Mouse (Mus musculus): ENCODE measurements at regions not wholly inside any gene's neighbourhood (a gene's known extent, or its start where the extent isn't known, plus 50 kb on each side); places are given as distances from the start of the nearest gene placed in this dataset.

DNA sequence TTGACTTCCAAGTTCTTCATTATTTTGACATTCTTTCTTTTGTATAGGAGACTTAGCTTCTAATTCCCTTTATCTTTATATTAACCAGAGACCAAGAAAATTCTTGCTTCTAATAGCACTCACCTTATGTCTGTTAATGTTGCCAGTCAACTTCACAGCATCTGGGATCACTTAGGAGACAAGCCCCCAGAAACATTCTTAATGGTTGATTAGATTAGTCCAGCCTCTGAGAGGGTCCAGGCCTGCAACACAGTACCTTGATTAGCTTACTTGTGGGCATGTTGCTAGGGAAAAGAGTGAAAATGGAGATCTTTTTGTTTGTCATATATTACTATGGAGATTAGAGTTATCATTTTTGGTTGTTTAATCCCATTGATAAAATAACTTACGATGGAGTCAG, 778.8 kb downstream of the Brinp3 start:
- TF ChIP-seq TBP (IDR thresholded peaks at IDR 0.05; ENCODE audit: low read depth, low read length) = no peak
- no peak for TF ChIP-seq CTCF (IDR thresholded peaks at IDR 0.05 in 2 of 3, conservative IDR thresholded peaks at IDR 0.05 in 1 of 3; ENCODE audit: control insufficient read depth in 1 of 3, insufficient read depth in 1 of 3, low read depth in 2 of 3, low read length in 3 of 3, poor library complexity in 1 of 3, severe bottlenecking in 1 of 3)
- TF ChIP-seq USF2 (IDR thresholded peaks at IDR 0.05; ENCODE audit: borderline replicate concordance in 1 of 2, insufficient read depth in 1 of 2, low read depth in 1 of 2, low read length in 2 of 2) = no peak
- TF ChIP-seq NRF1 (IDR thresholded peaks at IDR 0.05; ENCODE audit: insufficient read depth, low read depth, low read length, poor library complexity, severe bottlenecking) = no peak
- TF ChIP-seq CHD1 (IDR thresholded peaks at IDR 0.05; ENCODE audit: low read depth, low read length) = no peak
- no peak for TF ChIP-seq ETS1 (IDR thresholded peaks at IDR 0.05; ENCODE audit: low read depth, low read length)
- TF ChIP-seq ZKSCAN1 (IDR thresholded peaks at IDR 0.05; ENCODE audit: low read depth, low read length) = no peak
- no peak for TF ChIP-seq POLR2A (IDR thresholded peaks at IDR 0.05; ENCODE audit: control insufficient read depth in 1 of 2, insufficient read depth in 1 of 2, low read depth in 1 of 2, low read length in 2 of 2, poor library complexity in 1 of 2)
- TF ChIP-seq USF1 (IDR thresholded peaks at IDR 0.05; ENCODE audit: low read depth, low read length) = no peak
- no peak for TF ChIP-seq EP300 (IDR thresholded peaks at IDR 0.05; ENCODE audit: low read depth in 1 of 2, low read length in 2 of 2)

Data from MEL (cell line).